Mouse (Mus musculus): ENCODE data around the gene Pik3c2b. TPM values are rescaled to one million over a fixed set of nuclear protein-coding genes. Genes with fewer than 3 reads are reported as not detected.

Gene Pik3c2b
- polyA plus RNA-seq, 1 experiment: 11.9 TPM

DNA sequence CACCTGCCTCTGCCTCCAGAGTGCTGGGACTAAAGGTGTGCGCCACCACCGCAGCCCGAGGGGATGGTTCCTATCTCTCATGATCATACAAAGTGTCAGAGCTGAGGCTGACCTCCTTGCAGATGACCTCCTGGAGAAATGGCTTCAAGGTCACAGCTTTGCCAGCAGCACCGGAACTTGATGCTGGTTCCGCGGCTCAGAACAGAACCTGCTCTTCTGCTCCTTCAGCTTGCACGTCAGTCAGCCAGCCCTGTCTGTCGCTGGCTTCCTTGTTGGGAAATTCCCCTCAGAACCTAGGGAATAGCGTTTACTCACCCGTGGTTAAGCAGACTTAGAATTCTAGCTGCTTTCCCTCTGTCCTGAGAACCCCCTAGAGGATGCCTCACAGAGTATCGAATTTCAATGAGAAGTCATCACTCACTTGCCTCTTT, 4.5 kb downstream of the Pik3c2b start:
- TF ChIP-seq CTCF (IDR thresholded peaks at IDR 0.05; ENCODE audit: insufficient read depth, low read length) (no peak), POLR2A (IDR thresholded peaks at IDR 0.05; ENCODE audit: borderline replicate concordance, extremely low read depth, low read depth, low read length) (no peak)
- Histone ChIP-seq H3K4me1 (ENCODE audit: control insufficient read depth, insufficient read depth, low read length) (peaks cover 16% of the 10 kb centered on the region), H3K4me3 (replicated peaks; ENCODE audit: extremely low read depth, low read depth, low read length) (no peak overlapping the region)
- WGBS: 48% methylated on average over 11 of the region's 11 CpGs
- DNase-seq: no peak

DNA sequence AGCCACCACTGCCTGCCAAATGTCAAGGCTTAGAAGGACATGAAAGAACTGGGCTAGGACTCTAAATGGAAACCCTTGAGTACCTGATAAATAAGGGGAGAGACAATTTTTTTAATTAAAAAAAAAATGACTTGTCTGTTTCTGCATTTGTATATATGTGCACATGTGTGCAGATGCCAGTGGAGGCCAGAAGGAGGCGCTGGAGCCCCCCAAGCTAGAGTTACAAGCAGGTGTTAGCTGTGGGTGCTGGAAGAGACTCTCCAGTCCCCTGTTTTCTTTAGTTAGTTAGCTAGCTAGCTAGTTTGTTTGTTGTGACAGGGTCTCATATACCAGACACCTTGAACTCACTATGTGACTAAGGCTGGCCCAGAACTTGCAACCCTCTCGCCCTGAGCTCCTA, 6.4 kb downstream of the Pik3c2b start:
- no peak for TF ChIP-seq POLR2A (IDR thresholded peaks at IDR 0.05; ENCODE audit: borderline replicate concordance, extremely low read depth, low read depth, low read length)
- TF ChIP-seq CTCF (IDR thresholded peaks at IDR 0.05; ENCODE audit: insufficient read depth, low read length): no peak
- 90% methylated on average over 2 of the region's 2 CpGs for WGBS
- peaks cover 16% of the 10 kb centered on the region for H3K4me1 ChIP-seq (ENCODE audit: control insufficient read depth, insufficient read depth, low read length)
- DNase-seq: no peak
- H3K4me3 ChIP-seq (replicated peaks; ENCODE audit: extremely low read depth, low read depth, low read length): no peak overlapping the region

DNA sequence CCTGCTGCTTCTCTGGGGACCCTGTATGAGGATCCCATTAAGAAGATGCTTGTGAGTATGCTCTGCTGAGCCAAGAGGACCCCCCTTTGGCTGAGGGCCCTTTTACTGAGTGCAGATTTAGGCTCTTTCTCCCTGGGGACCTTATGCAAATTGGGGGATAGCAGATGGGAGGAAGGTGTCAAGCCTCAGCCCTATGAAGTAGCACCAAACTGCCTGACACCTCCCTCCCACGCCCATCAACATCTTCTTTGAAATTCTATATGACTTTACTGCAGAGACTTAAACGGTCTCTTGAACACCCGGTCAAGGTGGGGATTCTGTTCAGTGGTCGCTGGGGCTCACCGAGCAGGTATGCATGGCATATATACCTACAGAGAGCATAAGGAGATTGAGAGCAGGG, 7.6 kb downstream of the Pik3c2b start:
- DNase-seq: no peak
- Histone ChIP-seq H3K4me1 (ENCODE audit: control insufficient read depth, insufficient read depth, low read length) (peaks cover 15% of the 10 kb centered on the region), H3K4me3 (replicated peaks; ENCODE audit: extremely low read depth, low read depth, low read length) (no peak overlapping the region)
- TF ChIP-seq CTCF (IDR thresholded peaks at IDR 0.05; ENCODE audit: insufficient read depth, low read length): no peak
- TF ChIP-seq POLR2A (IDR thresholded peaks at IDR 0.05; ENCODE audit: borderline replicate concordance, extremely low read depth, low read depth, low read length): no peak
- WGBS: 62% methylated on average over 5 of the region's 5 CpGs

DNA sequence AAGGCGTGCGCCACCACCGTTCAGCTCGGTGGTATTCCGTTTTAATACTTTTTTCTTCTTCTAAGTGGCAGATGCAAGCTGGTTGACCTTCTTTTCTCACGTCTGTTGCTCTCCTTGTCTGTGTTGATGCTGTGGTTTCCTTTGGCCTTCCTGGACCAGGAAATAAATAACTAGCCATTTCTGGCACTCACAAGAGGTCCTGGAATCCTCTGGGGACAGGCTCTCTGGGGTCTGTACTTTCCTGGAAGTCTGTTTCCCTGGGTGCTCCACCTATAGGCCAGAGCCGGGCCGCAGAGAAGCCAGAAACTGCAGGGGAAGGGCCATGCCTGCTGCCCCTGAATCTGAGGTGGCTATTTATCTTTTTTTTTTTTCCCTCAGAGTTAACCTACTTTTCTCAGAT, 8.9 kb downstream of the Pik3c2b start:
- 48% methylated on average over 8 of the region's 8 CpGs for WGBS
- DNase-seq: no peak
- no peak for TF ChIP-seq POLR2A (IDR thresholded peaks at IDR 0.05; ENCODE audit: borderline replicate concordance, extremely low read depth, low read depth, low read length)
- no peak for TF ChIP-seq CTCF (IDR thresholded peaks at IDR 0.05; ENCODE audit: insufficient read depth, low read length)
- Histone ChIP-seq H3K4me3 (replicated peaks; ENCODE audit: extremely low read depth, low read depth, low read length) (no peak overlapping the region), H3K4me1 (ENCODE audit: control insufficient read depth, insufficient read depth, low read length) (peaks cover 13% of the 10 kb centered on the region)

DNA sequence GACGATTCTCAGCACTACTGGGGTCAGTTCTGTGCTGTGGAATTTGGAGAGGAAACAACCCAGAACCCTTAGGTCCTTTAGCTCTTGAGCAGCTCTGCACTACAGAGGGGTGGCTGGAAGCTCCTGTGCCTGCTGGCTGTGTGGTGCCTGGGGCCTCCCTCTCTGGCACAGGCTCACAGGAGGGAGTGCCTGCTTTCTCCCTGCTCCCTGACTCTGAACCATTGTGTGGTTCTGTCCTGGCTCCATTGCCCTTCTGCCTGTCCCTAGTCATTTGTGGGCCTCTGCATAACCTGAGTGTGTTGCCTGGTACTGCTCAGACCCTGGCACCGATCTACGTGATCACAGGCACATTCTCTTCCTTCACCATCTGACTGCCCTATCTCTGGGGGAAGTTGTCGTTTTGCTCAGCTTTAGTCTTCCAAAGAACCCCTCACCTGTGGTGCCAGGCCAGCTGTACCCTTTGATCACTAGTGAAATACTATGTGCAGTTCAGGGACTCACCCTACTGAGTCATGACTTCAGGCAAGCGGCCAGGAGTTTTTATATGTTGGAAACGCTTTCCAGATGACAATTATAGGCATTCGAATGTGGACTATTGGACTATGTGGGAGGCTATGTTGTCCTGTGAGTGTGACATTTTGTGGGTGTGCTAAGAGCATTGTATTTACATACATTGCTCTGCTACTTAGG, 12.0 kb downstream of the Pik3c2b start:
- H3K4me3 ChIP-seq (replicated peaks; ENCODE audit: extremely low read depth, low read depth, low read length): no peak overlapping the region
- H3K4me1 ChIP-seq (ENCODE audit: control insufficient read depth, insufficient read depth, low read length): peaks cover 13% of the 10 kb centered on the region
- no peak for DNase-seq
- TF ChIP-seq CTCF (IDR thresholded peaks at IDR 0.05; ENCODE audit: insufficient read depth, low read length) (no peak), POLR2A (IDR thresholded peaks at IDR 0.05; ENCODE audit: borderline replicate concordance, extremely low read depth, low read depth, low read length) (no peak)
- 33% methylated on average over 7 of the region's 7 CpGs for WGBS

DNA sequence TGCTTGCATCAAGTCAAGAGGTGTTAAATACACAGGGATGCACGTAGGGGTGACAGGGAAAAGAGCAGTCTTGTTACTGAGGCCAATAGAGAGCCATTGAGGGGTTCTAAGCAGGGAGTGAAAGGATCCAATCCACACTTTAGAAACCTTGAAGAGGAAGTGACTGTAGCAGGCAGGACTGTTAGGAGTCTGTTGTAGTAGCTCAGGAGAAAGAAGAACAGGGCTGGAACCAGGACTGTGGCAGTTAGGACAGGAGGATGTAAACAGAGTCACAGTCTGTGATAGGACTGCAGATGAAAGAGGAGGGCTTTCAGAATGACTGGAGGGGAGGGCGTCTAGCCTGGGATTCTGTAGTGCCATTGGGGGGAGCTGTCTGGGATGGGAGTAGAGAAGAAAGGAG, 14.1 kb downstream of the Pik3c2b start:
- 42% methylated on average over 2 of the region's 2 CpGs for WGBS
- H3K4me1 ChIP-seq (ENCODE audit: control insufficient read depth, insufficient read depth, low read length): peaks cover 10% of the 10 kb centered on the region
- no peak for DNase-seq
- TF ChIP-seq POLR2A (IDR thresholded peaks at IDR 0.05; ENCODE audit: borderline replicate concordance, extremely low read depth, low read depth, low read length) (no peak), CTCF (IDR thresholded peaks at IDR 0.05; ENCODE audit: insufficient read depth, low read length) (no peak)
- H3K4me3 ChIP-seq (replicated peaks; ENCODE audit: extremely low read depth, low read depth, low read length): no peak overlapping the region

DNA sequence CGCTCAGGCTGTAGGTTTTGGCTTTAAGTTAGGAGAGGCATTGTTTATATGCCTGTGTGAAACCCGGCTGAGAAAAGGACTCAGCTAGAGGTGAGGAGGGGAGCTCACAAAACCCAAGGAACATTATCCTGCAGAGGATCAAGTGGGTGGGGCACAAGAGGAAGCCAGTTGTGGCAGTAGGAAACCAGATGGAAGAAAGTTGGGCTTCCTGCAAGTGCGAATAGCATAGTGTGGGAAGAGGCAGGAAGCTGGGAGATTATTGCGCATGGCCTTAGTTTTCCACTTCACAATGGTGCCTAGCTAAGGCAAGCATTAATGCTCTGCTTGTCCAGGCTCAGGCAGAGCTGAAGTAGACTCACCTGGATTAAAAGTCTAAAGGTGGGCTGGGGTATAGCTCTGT, 15.2 kb downstream of the Pik3c2b start:
- H3K4me1 ChIP-seq (ENCODE audit: control insufficient read depth, insufficient read depth, low read length): peaks cover 8% of the 10 kb centered on the region
- TF ChIP-seq POLR2A (IDR thresholded peaks at IDR 0.05; ENCODE audit: borderline replicate concordance, extremely low read depth, low read depth, low read length) (no peak), CTCF (IDR thresholded peaks at IDR 0.05; ENCODE audit: insufficient read depth, low read length) (no peak)
- WGBS: 45% methylated on average over 4 of the region's 4 CpGs
- no peak overlapping the region for H3K4me3 ChIP-seq (replicated peaks; ENCODE audit: extremely low read depth, low read depth, low read length)
- DNase-seq: no peak

DNA sequence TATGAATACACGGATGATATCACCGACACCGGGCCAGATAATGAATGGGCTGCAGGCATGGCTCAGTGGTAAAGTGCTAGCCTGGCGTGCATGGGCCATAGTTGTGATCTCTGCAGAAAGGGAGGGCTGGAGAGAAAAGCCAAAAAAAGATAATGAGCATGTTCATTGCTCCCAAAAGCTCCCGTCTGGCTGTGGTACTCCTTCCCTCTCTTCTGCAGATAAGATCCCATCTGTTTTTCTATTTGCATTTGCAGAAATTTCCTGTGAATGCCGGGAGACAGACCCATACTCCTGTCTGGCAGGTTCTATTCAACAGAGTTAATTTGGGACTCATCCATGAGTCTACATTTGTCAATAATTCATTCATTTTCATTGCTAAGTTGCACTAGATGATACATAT, 17.7 kb downstream of the Pik3c2b start:
- WGBS: 76% methylated on average over 6 of the region's 6 CpGs

DNA sequence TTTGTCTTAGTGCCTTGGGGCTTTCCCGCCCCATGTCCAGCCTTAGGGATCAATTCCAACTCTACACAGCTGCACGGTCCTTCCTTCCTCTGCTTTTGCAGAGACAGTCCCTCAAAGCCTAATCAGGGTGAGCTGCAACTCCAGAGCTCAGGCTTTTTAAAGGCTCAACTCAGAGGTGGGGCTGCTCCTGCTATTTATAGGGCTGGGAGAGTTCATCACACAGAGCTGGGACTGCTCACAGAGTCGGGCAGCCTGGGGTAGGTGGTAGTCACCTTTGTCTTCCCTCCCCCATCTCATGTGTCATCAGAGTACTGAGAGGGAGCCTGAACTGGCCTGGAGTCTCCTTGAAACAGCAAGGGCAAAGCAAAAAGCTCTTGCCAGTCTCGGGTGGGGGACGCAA, 22.8 kb downstream of the Pik3c2b start:
- no peak for TF ChIP-seq POLR2A (IDR thresholded peaks at IDR 0.05; ENCODE audit: borderline replicate concordance, extremely low read depth, low read depth, low read length)
- no peak for TF ChIP-seq CTCF (IDR thresholded peaks at IDR 0.05; ENCODE audit: insufficient read depth, low read length)
- H3K4me3 ChIP-seq (replicated peaks; ENCODE audit: extremely low read depth, low read depth, low read length): no peak overlapping the region
- DNase-seq: no peak
- peaks cover 23% of the 10 kb centered on the region for H3K4me1 ChIP-seq (ENCODE audit: control insufficient read depth, insufficient read depth, low read length)
- WGBS: 49% methylated on average over 5 of the region's 5 CpGs

More for the DNA sequence above, 17.7 kb downstream of the Pik3c2b start:
- DNase-seq: no peak
- H3K4me3 ChIP-seq (replicated peaks; ENCODE audit: extremely low read depth, low read depth, low read length): no peak overlapping the region
- H3K4me1 ChIP-seq (ENCODE audit: control insufficient read depth, insufficient read depth, low read length): peaks cover 2% of the 10 kb centered on the region; the same call in 1 of the 2 replicates
- TF ChIP-seq POLR2A (IDR thresholded peaks at IDR 0.05; ENCODE audit: borderline replicate concordance, extremely low read depth, low read depth, low read length) (no peak), CTCF (IDR thresholded peaks at IDR 0.05; ENCODE audit: insufficient read depth, low read length) (no peak)

DNA sequence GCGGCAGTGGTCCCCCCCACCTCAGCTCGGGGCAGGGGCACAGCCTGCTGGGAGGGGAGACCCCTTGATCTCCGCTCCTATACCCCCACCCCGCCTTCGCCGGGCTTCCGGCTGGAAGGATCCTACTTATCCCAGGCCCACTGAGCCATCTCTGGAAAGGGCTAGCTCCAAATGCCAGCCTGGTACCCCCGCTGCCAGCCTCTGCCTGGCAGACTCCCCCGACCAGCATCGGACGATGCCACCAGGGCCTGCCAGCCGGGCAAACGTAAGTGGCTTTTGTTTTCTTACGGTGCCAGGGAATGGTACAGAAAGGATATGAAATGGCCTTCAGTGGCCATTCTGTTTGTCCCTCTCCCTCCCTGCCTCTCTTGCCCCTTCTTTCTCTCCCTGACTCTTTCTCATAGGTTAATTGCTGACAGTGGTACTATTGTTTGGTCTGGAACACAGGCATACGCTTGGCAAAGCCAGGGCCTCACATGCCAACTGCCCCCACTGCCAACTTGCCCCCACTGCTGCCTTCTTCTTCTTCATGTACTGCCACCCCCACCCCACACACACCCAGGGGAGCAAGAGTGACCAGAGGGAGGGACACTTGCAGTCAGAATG, 23.3 kb downstream of the Pik3c2b start:
- TF ChIP-seq CTCF (IDR thresholded peaks at IDR 0.05; ENCODE audit: insufficient read depth, low read length) (no peak), POLR2A (IDR thresholded peaks at IDR 0.05; ENCODE audit: borderline replicate concordance, extremely low read depth, low read depth, low read length) (no peak)
- Histone ChIP-seq H3K4me3 (replicated peaks; ENCODE audit: extremely low read depth, low read depth, low read length) (no peak overlapping the region), H3K4me1 (ENCODE audit: control insufficient read depth, insufficient read depth, low read length) (peaks cover 23% of the 10 kb centered on the region)
- WGBS: 81% methylated on average over 15 of the region's 15 CpGs
- no peak for DNase-seq
